In genomic region chr5:52990687-52991341, GRCm38 (mm10) we compare ENCODE assay signal across 21 mouse cellular contexts. TPM values are rescaled to one million over a fixed set of nuclear protein-coding genes. Genes with fewer than 3 reads are reported as not detected.
DNase-seq lines count a peak whose midpoint lies in the region; ATAC-seq and TF ChIP-seq lines count a peak whose summit lies in the region.
"Had no signal": no experiment of that assay in that cellular context is flagged by ENCODE, and none has a peak within 500 bp of the region (broad histone marks: within the 10 kb centered on the region; RNA-seq: fewer than 3 reads in every experiment).

No protein-coding gene starts in this region.

- peak; percentile 37 to 41 for DNase-seq in kidney, adult 8-10 months
- no peak for DNase-seq in kidney, adult 18-20 months
- peak; percentile 14 for DNase-seq in adipocyte (ENCODE audit: low spot score)
- DNase-seq in lung, postnatal 25 days (ENCODE audit: low spot score): peak; percentile 59
- no peak for DNase-seq in heart, adult 2 months
- no peak for DNase-seq in spleen, postnatal 14 days (ENCODE audit: low spot score in 2 of 2)
- DNase-seq: adrenal gland, adult 2 months; cerebellum, adult 18-20 months; cerebellum, postnatal 36 days; gastrocnemius, postnatal 25 days; midbrain, embryonic 14.5 days; right cerebral cortex, postnatal 4 days; thymus, adult 2 months had no signal

- TF ChIP-seq CTCF in heart, adult 2 months (IDR thresholded peaks at IDR 0.05): no peak

- no peak for TF ChIP-seq POLR2A in heart, adult 2 months (IDR thresholded peaks at IDR 0.05; ENCODE audit: insufficient read depth, low read depth, low read length)

- peak overlapping the region; percentile 54; the same call in 1 of the 2 replicates for H3K27ac ChIP-seq in liver, embryonic 12.5 days
- no peak overlapping the region for H3K27ac ChIP-seq in heart, adult 2 months
- H3K27ac ChIP-seq: forebrain, embryonic 12.5 days; left cerebral cortex, adult 2 months; limb, embryonic 12.5 days had no signal

- 31% methylated on average over 8 of the region's 8 CpGs for WGBS in liver, embryonic 12.5 days (ENCODE audit: insufficient replicate concordance)
- WGBS in heart, adult 2 months: 55% methylated on average over 8 of the region's 8 CpGs

- H3K4me1 ChIP-seq in liver, embryonic 12.5 days: no peaks in the 10 kb centered on the region
- H3K4me1 ChIP-seq in heart, adult 2 months (ENCODE audit: control insufficient read depth, insufficient read depth, low read length): no peaks in the 10 kb centered on the region; the same call in 1 of the 2 replicates
- H3K4me1 ChIP-seq: forebrain, embryonic 12.5 days had no signal

- 0 out of 2 replicates have a peak overlapping the region, but pooled peaks have one; percentile 24 for H3K4me2 ChIP-seq in liver, embryonic 12.5 days
- H3K4me2 ChIP-seq: forebrain, embryonic 12.5 days; limb, embryonic 12.5 days had no signal

- H3K9ac ChIP-seq in liver, embryonic 12.5 days: no peak overlapping the region
- H3K9ac ChIP-seq in heart, adult 2 months (ENCODE audit: low read depth, low read length): no peak overlapping the region
- H3K9ac ChIP-seq: forebrain, embryonic 12.5 days; limb, embryonic 12.5 days had no signal

- H3K36me3 ChIP-seq in liver, embryonic 12.5 days: no peaks in the 10 kb centered on the region
- no peaks in the 10 kb centered on the region for H3K36me3 ChIP-seq in heart, adult 2 months (ENCODE audit: control insufficient read depth, insufficient read depth, low read length)
- H3K36me3 ChIP-seq: forebrain, embryonic 12.5 days; limb, embryonic 12.5 days had no signal

- no peaks in the 10 kb centered on the region for H3K79me2 ChIP-seq in heart, adult 2 months (replicated peaks; ENCODE audit: control insufficient read depth, insufficient read depth, low read length)

- intact Hi-C loops in heart, adult 2 months (cut with DNase I): no loop called here

- no peak for TF ChIP-seq EP300 in heart, adult 2 months (IDR thresholded peaks at IDR 0.05; ENCODE audit: insufficient read depth, low read depth, low read length)

- H3K27me3 ChIP-seq in liver, embryonic 12.5 days (replicated peaks): no peaks in the 10 kb centered on the region
- H3K27me3 ChIP-seq in heart, adult 2 months (ENCODE audit: control insufficient read depth, insufficient read depth, low read length): no peaks in the 10 kb centered on the region
- H3K27me3 ChIP-seq: CH12.LX; forebrain, embryonic 12.5 days; limb, embryonic 12.5 days had no signal

- no peaks in the 10 kb centered on the region for H3K9me3 ChIP-seq in liver, embryonic 12.5 days (replicated peaks)
- H3K9me3 ChIP-seq: forebrain, embryonic 12.5 days; limb, embryonic 12.5 days had no signal

- no peak for ATAC-seq in liver, embryonic 12.5 days

- 0 out of 2 replicates have a peak overlapping the region, but pooled peaks have one; percentile 36 for H3K4me3 ChIP-seq in liver, embryonic 12.5 days
- H3K4me3 ChIP-seq in heart, adult 2 months: no peak overlapping the region
- H3K4me3 ChIP-seq: forebrain, embryonic 12.5 days; left cerebral cortex, adult 2 months; limb, embryonic 12.5 days; myocyte had no signal

RNA-seq across cellular contexts. Expression of gene Slc34a2, which starts 47.1 kb away (rescaled TPM):
- polyA plus RNA-seq in liver, embryonic 12.5 days (2016; fragmentation: Nextera tagmentation; extraction: Ambion mirVana): not detected in 2 replicates
- not detected for total RNA-seq in heart, adult 2 months (2021)
- 1.7 TPM in 1 of 2 replicates, not detected in the other for polyA plus RNA-seq in heart, adult 2 months (2012; rRNA removed)
- total RNA-seq: CH12.LX; gastrocnemius, postnatal 25 days; left cerebral cortex, adult 2 months; megakaryocyte progenitor cell, adult 5-6 weeks had no signal
- polyA plus RNA-seq: adrenal gland, adult 2 months; forebrain, embryonic 12.5 days; hindbrain, embryonic 11.5 days; limb, embryonic 12.5 days; midbrain, embryonic 14.5 days; myocyte had no signal

Comparison
In these comparisons a context has a peak if more than half of its experiments do, and no peak if none do; other contexts are left out.
1. DNase-seq: peak in kidney, adult 8-10 months (2 of 2), adipocyte (single experiment) and lung, postnatal 25 days (single experiment); none in kidney, adult 18-20 months (single experiment), heart, adult 2 months (0 of 2) and spleen, postnatal 14 days (0 of 2).